Mouse (Mus musculus): ENCODE measurements around the gene Dhx35.

DNA sequence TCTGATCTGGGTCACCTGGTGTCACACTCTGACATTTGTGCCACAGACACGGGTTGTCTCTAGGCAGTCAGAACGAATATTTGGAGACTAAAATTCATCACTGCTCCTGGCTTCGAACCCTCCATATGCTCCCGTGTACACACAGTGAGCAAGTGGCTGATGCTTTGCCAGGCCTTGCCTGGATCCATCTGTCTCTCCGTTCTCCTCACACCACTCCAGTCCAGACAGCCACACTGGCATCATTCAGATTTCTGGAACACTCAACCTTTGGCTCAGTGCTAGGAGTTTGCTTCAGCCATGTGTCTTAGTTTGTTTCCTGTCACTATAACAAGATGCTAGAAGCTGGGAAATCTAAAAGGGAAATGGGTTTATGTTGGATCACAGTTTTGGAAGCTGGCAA lies 93.9 kb downstream of the Dhx35 start:
- no peak for TF ChIP-seq TAL1 (IDR thresholded peaks at IDR 0.05; ENCODE audit: low read length)
- TF ChIP-seq GATA1 (IDR thresholded peaks at IDR 0.05; ENCODE audit: low read length) = no peak
